Mouse (Mus musculus) gonadal fat pad, adult 2 months (tissue): ENCODE measurements at regions not wholly inside any gene's neighbourhood (a gene's known extent, or its start where the extent isn't known, plus 50 kb on each side); places are given as distances from the start of the nearest gene placed in this dataset.

Experiments
- DNase-seq: peaks from one replicate; pipeline ENCODE4 v3.0.0-alpha.2; 2012; ENCODE audit warnings: low read depth

DNA sequence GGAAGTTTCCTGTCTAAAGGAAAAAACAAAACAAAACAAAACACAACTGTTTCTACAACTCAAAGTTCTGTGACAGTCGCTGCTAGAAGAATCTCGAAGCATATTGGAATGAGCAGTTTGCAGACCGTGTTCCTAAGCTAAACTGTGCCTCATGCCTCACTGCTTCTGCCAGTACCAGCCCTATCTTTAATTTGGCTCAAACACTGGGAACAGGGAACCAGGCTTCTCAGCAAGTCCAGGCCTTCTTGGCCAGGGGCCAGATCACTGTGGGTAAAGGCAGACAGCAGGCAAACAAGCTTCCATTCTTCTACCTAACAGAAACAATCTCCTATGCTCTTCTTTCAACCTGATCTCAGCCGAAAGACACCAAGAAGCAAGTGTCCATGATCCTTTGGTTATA is 56.5 kb downstream of the Tmsb4x start:
- no peak for DNase-seq

DNA sequence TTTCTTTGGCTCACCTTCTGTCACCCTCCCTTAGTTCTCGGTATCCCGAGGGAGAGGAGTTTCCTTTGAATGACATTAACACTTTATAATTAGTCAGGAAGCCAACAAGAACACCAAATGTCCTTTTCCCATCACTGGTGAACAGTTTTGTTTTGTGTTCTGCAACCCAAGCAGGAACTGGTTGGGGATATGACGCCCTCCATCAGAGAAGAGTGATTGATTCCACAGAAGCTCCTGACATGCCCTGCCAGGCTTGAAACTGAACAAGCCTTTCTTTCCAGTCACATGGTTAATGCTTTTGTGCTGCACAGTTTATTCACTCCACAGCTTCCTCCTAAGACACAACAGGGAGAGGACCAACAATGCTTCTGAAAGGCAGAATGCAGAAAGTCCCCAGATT is 57.8 kb downstream of the Tmsb4x start:
- DNase-seq, result no peak

DNA sequence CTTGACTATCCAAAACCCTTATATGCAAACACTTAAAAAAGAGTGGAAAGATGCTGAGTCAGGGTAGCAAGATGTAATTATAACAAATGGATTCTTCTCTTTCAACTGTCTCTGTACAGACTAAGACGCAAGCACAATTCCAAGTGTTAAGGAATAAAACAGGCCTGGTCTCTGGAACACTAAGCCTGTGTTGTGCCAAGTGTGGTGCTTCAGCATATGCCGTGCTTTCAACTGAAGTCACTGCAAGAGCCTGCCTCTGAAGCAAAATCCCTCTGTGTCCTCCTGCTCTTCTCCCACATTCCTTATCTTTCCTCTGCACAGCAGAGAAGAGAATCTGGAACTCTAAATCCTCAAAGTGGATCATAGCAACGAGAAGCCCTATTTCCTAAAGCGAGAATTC is 59.7 kb downstream of the Tmsb4x start:
- DNase-seq, result no peak

DNA sequence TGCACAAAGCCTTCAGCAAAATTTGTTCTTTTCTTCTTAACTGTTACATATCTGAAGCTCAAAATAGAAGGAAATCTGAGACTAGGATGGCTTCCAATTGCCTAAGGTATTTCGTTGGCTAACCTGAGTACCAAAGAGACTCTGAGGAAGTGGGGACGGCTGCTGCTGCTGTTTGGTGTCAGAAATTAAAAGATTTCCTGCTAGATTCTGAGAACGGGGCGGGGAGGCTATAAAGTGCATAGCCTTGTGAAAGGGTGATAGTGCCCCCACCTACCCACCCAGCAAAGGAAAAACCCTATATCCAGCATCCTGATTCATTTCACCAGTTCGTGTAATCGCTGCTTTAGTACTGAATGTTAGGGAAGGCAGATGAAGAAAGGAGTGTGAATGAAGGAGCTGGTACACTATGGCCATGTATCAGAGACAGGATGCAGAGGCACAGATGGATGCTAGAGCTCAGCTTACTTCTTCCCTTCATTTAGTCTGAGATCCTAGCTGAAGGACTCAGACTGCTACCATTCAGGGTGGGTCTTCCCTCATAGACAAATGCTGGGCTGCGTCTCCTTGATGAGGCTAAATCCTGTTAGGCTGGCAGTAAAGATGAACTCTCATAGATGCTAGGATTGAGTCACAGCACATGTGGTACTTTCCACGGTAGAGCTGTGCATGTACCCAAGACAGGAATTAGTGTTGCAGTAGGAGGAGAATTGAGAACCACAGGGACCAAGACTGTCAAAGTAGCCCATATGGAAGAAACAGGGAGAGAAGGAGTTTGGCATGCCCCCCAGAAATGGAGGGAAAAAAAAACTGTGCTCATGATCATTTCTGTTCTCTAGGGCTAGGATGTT is 62.4 kb downstream of the Tmsb4x start:
- DNase-seq, result no peak

DNA sequence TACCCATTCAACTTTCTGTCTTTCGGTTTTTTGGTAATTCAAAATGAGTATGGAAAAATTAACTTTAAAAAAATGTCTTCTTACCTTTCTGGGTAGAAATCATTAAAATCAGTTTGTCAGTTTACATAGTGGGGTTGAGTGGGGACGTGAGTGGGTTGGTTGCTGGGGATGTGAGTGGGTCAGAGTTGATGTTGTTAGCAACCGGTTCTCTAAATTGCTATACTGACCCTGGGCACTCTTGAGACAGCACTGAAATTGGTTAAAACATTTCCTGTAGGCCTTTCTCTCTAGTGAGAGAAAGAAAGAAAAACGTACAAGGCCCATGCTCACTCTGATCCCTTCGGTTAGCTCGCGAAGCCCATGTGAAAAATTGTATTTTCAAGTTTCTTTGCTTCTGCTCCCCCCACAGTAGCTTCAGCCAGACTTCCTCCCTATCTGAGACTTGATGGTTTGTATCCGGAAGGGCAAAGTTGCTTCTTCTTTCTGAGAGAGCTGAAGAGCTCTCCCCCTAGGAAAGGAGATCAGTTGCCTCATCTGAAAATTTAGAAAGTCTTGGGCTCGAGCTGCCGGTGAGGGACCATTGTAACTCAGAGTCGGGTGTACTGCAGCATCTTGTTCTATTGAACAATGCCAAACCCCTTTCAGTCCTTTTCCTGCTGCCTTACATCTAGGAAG is 63.5 kb downstream of the Tmsb4x start:
- no peak for DNase-seq

DNA sequence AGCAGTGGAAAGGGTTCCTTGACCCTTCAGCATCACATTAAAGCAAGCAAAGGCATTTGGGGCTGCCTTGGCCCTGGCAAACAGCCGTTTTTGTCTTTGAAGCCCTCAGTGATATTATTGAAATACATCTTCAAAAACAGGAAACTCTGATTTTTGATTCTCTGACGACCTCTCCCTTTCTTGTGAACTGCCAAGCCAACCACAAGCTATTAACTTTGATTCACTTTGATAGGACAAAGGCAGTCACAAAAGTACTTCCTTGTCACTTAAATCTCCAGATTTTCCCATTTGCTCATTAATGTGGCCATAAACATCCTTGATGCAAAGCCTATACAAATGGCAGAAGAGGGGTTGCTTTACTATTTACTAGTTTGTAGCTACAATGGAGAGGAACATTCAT is 70.0 kb downstream of the Tmsb4x start:
- no peak for DNase-seq

DNA sequence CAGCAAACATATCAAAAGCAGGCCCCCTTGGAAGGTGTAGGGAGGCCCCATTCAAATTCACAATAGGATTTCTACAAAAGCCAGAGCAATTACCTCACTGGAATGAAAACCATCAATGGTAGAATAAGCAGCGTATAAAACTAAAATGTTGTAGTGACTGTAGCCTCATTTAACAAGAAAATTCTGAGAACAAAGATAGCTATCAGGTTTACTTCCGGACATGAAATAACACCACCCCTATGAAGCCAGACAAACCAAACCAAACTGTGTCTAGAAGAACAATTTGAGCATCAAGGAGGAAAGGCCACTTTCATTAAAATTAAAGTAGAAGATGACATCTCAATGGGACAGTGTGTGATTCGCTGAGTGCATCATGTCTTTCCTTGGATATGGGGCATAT is 74.9 kb downstream of the Tmsb4x start:
- DNase-seq, result no peak

DNA sequence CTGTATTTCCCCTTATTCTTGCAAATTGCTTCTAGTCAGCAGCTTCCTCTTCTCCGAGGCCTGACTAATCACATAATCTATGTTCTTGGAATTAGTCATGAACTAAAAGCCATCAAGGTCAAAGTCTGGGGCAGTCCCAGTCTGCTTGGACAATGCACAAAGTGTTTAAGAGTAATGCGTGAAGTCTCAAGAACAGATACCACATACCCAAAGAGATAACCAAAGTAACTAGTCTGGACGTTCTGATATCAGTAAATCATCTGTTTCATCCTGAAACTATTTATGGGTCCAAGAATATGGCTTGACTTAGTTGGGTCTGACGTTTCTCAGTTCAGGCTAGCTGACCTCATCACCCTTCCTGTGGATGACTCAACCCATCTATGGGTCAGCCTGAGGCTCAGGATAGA is 76.1 kb downstream of the Tmsb4x start:
- no peak for DNase-seq

DNA sequence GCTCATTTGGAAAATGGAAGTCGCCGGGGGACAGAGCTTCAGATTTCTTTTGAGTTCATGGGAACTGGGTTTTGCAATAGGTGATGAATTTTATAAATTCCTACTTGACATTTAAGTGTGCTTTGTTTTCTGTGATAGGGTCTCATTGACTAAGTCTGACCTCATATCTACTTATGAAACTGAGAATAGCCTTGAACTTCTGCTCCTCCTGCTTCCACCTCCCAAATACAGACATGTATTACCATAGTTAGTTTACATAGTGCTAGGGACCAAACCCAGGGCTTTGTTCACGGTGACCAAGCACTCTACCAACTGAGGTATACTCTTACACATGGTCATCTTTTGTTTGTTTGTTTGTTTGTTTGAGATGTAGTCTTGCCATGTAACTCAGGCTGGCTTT is 77.8 kb downstream of the Tmsb4x start:
- no peak for DNase-seq

DNA sequence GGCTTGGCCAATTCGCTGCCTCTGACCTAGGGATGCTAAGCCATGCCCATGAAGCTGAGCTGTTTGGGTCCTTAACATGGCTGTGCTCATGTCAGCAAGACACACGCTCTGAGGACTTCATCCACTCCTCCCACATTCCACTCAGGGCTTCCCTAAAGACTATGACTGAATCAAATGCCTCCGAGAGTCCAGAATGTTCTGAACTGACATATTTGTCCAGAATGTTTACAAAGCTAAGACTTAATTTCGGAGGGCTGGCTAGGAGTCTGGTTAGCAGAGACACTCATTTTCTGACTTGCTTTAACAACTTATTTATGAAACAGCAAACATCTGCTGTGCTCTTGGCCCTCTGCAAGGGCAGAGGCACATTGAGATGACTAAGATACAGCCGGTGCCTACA is 78.5 kb downstream of the Tmsb4x start:
- DNase-seq, result no peak

DNA sequence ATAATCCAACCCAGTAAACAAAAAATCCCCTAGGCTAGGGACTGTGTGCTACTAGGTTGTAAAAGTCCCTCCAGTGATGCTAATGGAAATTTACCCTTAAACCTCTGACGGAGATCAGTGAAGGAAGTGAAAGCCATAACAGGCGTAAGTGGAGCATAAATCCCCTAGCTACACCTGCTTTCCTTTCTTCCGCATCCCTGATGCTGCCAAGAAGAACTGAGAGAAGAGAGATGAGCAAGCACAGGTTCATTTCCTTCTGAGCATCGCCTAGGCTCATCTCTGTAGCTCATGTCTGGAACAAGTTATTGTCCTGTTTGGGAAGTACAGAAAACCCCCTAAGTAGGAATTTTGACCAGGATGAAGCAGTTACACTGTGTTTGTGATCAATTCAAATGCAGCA is 89.8 kb downstream of the Tmsb4x start:
- no peak for DNase-seq

DNA sequence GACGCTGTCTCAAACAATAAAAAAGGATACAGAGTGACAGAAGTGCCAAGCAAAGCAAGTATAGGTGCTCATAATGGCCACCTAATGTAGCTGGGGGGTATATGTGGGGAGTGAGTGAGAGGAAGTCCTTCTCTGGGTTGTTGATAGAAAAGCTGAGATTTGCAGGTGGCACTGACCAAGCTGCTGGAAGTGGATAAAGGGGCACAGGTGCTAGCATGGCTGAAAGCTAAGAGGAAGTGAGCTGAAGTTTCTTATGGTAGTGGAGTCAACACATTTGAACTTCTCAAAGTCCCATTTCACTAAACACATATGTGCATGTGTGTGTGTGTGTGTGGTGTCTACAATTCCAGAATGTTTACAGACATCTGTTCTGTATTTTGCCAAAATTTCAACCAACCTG is 94.0 kb downstream of the Tmsb4x start:
- DNase-seq, result no peak

DNA sequence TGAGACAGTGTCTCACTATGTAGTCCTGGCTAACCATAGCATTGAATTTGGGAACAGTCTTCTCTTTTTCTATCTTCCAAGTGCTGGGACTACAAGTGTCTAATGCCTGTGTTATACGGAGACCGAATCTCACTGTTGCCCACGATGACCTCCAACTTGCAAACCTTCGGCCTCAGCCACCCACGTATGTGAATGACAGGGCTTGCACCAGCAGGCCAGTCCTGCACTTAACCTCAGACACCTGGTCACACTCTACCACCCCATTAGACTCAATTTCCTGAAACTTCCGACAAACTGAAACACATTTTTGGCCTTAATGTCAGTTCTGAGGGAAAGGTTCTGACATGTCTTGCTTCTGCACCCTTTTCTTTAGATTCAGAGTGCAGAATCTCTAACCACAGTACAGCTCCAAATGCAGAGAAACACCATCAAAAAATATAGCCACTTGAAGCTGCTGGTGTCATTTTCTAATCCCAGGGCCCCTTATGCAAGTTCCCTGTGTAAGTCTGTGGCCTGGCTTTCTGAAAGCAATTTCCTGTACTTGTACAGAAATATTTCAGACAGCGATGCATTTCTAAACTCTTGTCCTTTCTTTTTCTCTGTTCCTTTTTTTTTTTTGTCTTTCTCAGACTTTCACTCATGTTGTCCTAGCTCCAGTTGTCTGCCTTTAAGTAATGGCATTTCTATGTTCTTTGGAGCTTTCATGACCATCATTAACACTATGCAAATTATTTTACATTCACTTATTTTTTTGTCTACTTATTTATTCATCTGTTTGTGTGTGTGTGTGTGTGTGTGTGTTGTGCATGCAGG is 97.8 kb downstream of the Tmsb4x start:
- no peak for DNase-seq

DNA sequence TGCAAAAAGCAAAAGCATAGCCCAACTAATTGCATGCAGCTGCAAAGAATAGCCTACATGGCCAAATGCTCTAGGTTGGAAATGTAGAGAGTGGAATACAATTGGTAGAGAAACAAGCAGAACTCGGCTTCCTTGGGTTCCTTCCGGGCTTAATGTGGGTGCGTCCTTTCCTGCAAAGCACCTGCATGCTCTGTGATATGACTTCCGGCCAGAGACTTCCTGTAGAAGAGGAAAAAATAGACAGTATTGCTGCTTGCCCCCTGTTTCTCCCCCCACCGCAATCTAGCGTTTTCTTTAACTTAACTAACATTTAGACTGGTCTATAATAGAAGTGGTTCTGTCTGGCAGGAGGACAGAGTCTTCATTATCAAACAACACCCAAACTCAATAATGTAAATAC is 100.8 kb downstream of the Tmsb4x start:
- no peak for DNase-seq

DNA sequence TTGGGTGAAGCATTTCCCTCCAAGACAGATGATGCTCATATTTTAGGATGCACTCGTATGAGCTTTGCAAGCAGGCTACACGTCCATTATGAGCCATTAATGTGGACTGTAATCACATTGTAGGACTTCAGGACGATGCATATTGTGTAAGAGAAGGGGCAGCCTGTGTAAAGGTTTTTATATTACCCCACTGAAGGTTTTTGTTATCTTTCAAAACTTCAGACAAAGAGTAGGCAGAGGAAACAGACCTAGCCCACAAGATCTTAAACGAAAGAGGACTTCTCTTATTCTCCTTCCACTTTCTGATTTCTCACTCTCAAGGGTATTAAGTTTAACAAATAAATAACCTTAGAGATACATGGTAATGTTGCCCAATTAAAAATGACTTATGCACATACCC is 101.6 kb downstream of the Tmsb4x start:
- DNase-seq, result no peak

DNA sequence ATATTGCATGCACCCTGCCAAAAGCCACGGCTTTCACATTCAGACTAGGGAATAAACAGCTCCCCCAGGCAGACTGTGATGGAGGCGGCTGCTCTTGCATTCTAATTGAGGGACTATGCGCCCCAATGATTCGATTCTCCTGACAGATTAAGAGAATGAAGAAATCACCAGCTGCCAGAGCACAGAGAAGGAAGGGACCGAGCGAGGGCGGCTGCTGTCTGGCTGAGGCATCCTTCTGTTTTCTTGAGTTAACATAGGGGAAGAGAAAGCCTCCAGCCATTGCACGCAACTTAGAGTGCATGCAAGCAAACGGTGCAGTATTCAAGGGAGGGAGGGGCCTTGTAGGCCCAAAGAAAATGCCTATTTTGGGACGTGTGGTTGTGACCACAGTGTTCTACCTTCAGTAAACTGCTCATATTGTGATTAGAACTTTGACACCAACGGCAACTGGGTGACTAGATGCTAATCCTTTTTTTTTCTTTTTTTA is 103.1 kb downstream of the Tmsb4x start:
- no peak for DNase-seq

DNA sequence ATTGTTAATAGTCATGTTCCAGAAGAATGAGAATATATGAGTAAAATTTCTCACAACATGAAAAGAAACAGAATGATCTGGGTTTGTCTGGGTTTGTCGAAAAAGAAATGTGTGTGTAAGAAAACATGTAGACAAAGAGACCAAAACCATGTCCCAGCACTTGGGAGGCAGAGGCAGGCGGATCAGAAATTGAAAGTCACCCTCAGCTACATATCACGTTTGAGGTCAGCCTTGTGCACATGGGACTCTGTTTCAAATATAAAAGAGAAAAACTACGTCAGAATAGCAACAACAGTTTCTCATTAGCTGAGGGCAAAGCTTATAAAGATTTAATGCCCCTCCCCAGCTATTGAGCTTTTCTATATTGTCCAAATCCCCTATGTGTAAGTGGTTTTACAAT is 103.8 kb downstream of the Tmsb4x start:
- DNase-seq, result no peak

DNA sequence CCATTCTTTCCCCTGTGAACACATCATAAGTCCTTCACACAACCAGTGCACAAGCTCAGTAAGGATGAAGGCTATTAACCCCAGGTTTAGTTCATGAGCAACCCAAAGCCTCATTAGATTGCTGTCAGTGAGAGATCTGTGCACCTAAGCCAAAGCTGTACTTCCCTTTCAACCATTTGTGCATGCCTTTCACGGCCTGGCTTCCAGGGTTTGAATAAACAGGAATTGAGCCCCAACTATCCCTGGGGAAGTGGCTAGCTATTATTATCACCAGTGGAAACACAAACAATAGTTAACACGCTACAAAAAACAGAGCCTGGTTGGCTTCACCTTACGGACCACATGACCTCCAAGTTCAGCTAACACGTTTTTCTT is 104.9 kb downstream of the Tmsb4x start:
- DNase-seq, result no peak

DNA sequence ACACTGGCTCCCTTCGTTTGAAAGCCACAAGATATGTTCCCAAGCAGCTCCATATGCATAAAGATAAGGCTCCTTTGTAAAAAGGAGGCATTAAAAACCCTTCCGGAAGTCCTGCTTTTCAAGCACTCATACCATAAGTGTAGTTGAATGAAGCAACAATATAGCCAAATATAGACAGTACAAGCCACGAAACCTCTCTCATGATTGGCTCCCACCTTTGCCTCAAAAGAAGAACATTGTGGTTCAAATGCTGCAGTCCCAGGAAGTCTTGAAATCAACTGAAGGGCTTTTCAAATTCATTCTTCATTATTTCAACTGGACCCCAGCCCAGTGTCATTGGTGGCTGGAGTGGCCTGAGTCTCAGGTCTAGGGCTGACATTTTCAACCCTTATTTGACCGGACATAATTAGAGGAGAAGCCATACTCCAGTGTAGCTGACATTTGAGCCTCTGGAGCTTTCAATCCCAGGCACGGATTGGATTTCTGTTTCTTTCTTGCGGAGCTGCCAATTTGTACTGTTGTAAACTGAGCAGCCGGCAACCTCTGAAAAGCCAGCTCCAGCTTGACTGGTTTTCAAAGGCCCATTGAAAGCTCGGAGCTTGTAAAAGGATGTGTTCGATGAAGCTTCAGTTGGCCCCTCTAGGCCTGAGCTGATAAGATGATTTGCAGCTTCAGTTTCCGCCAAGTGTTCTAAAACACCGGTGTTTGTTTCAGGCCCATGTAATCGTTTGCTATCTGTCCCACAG is 105.4 kb downstream of the Tmsb4x start:
- no peak for DNase-seq

DNA sequence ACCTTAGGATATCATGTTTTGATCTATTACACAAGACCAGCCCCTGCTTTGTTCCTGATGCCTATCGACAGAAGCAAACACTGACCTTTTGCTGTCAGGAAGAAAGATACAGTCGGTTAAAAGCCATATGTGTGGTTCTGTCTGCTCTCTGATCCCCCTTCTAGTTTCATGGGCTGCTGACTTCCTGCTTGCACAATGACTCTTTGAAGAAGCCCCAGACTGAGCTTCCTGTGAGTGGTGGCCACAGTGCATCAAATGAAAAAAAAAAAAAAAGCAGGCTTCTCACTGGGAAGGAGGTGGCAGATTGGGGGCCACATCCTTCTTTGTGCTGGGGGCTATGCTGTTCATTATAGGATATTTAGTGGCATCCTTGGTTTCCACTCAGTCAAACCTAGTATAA is 107.2 kb downstream of the Tmsb4x start:
- DNase-seq, result no peak

DNA sequence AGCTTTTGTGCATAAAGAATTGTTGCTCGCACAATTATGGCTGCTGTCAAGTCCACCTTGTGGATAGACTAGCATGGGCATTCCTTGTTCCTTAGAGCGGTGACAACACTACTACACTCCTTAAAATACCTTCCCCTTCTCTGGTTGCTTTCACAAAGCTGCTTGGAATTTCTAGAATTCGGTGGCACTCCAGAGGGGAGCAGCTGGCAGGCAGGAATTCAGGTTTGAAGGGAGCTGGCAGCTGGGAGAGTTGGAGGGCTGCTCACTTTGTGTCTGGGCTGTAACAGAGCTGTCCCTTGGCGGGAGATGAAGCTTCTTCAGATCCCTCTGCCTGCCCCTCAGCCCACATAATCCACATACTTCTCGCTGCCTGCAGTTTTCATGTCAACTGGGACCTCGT is 109.7 kb downstream of the Tmsb4x start:
- no peak for DNase-seq

DNA sequence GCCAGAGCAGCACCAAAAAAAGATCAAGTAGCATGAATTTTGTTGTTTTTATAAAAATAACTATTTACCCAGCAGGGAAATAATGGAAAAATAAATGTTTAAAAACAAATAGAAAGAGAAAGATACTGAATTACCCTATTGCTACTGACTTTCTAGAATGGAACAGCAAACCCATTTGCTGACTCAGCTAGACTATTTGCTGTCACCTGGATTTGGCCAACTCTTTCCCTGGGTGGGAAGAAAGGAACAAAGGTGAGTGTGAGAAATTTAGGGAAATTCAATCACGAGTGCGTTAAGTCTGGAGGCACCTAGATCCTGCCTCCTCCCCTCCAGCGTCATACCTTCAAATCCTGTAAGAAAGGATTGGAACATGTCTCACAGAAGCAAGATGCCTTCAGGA is 110.2 kb downstream of the Tmsb4x start:
- DNase-seq, result no peak
